Mouse (Mus musculus): ENCODE measurements at regions not wholly inside any gene's neighbourhood (a gene's known extent, or its start where the extent isn't known, plus 50 kb on each side); places are given as distances from the start of the nearest gene placed in this dataset.

GRCm38 (mm10) chr14:71192486-71192885 lies 592.9 kb upstream of the Fam160b2 start:
- TF ChIP-seq CTCF (IDR thresholded peaks at IDR 0.05; ENCODE audit: borderline replicate concordance, extremely low read depth, insufficient read depth, insufficient read length) (no peak), POLR2A (IDR thresholded peaks at IDR 0.05; ENCODE audit: borderline replicate concordance, extremely low read depth, insufficient read depth, insufficient read length, poor library complexity, severe bottlenecking) (no peak)

Data from brain, embryonic 14.5 days (tissue).